Mouse (Mus musculus): ENCODE results near the gene Nsun2. TPM values are rescaled to one million over a fixed set of nuclear protein-coding genes. Genes with fewer than 3 reads are reported as not detected.

Gene Nsun2
- polyA plus RNA-seq, 1 experiment from 2014 or later: 125 TPM

GRCm38 (mm10) chr13:69532101-69532892, 1.2 kb upstream of the Nsun2 start:
- DNase-seq (ENCODE audit: low spot score, missing footprints) (peak; percentile 83), ATAC-seq (ENCODE audit: low FRiP score) (no peak)
- Histone ChIP-seq H3K4me2 (peak overlapping the region; percentile 89), H3K9me3 (ENCODE audit: control insufficient read depth, low read length) (no peaks in the 10 kb centered on the region), H3K4me1 (ENCODE audit: control insufficient read depth, insufficient read depth, low read length) (peaks cover 38% of the 10 kb centered on the region), H3K27ac (ENCODE audit: low read depth, low read length) (no peak overlapping the region), H3K27me3 (ENCODE audit: control insufficient read depth, insufficient read depth, low read length) (no peaks in the 10 kb centered on the region), H3K9ac (ENCODE audit: low read length) (peak overlapping the region; percentile 90), H3K36me3 (ENCODE audit: control insufficient read depth, insufficient read depth, low read length) (no peaks in the 10 kb centered on the region; the same call in 1 of the 2 replicates), H3K4me3 (ENCODE audit: low read depth, low read length) (peak overlapping the region; percentile 95)
- 25% methylated on average over 14 of the region's 14 CpGs for WGBS

GRCm38 (mm10) chr13:69532893-69533404, 597 bp upstream of the Nsun2 start:
- Histone ChIP-seq H3K4me1 (ENCODE audit: control insufficient read depth, insufficient read depth, low read length) (peaks cover 36% of the 10 kb centered on the region), H3K4me2 (peak overlapping the region; percentile 89), H3K36me3 (ENCODE audit: control insufficient read depth, insufficient read depth, low read length) (no peaks in the 10 kb centered on the region; the same call in 1 of the 2 replicates), H3K9ac (ENCODE audit: low read length) (peak overlapping the region; percentile 90), H3K9me3 (ENCODE audit: control insufficient read depth, low read length) (no peaks in the 10 kb centered on the region), H3K4me3 (ENCODE audit: low read depth, low read length) (peak overlapping the region; percentile 95), H3K27ac (ENCODE audit: low read depth, low read length) (peak overlapping the region; percentile 73), H3K27me3 (ENCODE audit: control insufficient read depth, insufficient read depth, low read length) (no peaks in the 10 kb centered on the region)
- ATAC-seq (ENCODE audit: low FRiP score): no peak
- DNase-seq (ENCODE audit: low spot score, missing footprints): peak; percentile 83
- 2% methylated on average over 9 of the region's 9 CpGs for WGBS

- peak within 1 kb of the TSS; percentile 95 for H3K4me3 ChIP-seq (ENCODE audit: low read depth, low read length)
- H3K27me3 ChIP-seq (ENCODE audit: control insufficient read depth, insufficient read depth, low read length): no peaks in the 10 kb centered on the region
- H3K27ac ChIP-seq (ENCODE audit: low read depth, low read length): peak within 1 kb of the TSS; percentile 87
- DNase-seq (ENCODE audit: low spot score, missing footprints) (no peak), ATAC-seq (ENCODE audit: low FRiP score) (peak; percentile 88)
- H3K9me3 ChIP-seq (ENCODE audit: control insufficient read depth, low read length): no peaks in the 10 kb centered on the region
- peak within 1 kb of the TSS; percentile 92 for H3K4me2 ChIP-seq
- 2% methylated on average over 41 of the region's 57 CpGs for WGBS
- H3K9ac ChIP-seq (ENCODE audit: low read length): peak within 1 kb of the TSS; percentile 95
- no peaks in the 10 kb centered on the region; the same call in 1 of the 2 replicates for H3K36me3 ChIP-seq (ENCODE audit: control insufficient read depth, insufficient read depth, low read length)
- peaks cover 39% of the 10 kb centered on the region for H3K4me1 ChIP-seq (ENCODE audit: control insufficient read depth, insufficient read depth, low read length)
Observed at GRCm38 (mm10) chr13:69534334-69534653, 748 bp downstream of the Nsun2 start, which contains the start of gene Tent4a. Gene Tent4a, minus strand, starts transcription at chr13:69534617.

GRCm38 (mm10) chr13:69534654-69535551, 1.4 kb downstream of the Nsun2 start:
- H3K36me3 ChIP-seq (ENCODE audit: control insufficient read depth, insufficient read depth, low read length): no peaks in the 10 kb centered on the region; the same call in 1 of the 2 replicates
- peak overlapping the region; percentile 95 for H3K9ac ChIP-seq (ENCODE audit: low read length)
- peak overlapping the region; percentile 95 for H3K4me3 ChIP-seq (ENCODE audit: low read depth, low read length)
- H3K9me3 ChIP-seq (ENCODE audit: control insufficient read depth, low read length): no peaks in the 10 kb centered on the region
- peak overlapping the region; percentile 92 for H3K4me2 ChIP-seq
- peak; percentile 94 for ATAC-seq (ENCODE audit: low FRiP score)
- under 1% methylated on average over 64 of the region's 86 CpGs for WGBS
- H3K27me3 ChIP-seq (ENCODE audit: control insufficient read depth, insufficient read depth, low read length): no peaks in the 10 kb centered on the region
- peak overlapping the region; percentile 87 for H3K27ac ChIP-seq (ENCODE audit: low read depth, low read length)
- DNase-seq (ENCODE audit: low spot score, missing footprints): peak; percentile 100
- peaks cover 39% of the 10 kb centered on the region for H3K4me1 ChIP-seq (ENCODE audit: control insufficient read depth, insufficient read depth, low read length)

GRCm38 (mm10) chr13:69536021-69536420, 2.5 kb downstream of the Nsun2 start:
- 83% methylated on average over 4 of the region's 4 CpGs for WGBS
- H3K27ac ChIP-seq (ENCODE audit: low read depth, low read length): no peak overlapping the region
- H3K36me3 ChIP-seq (ENCODE audit: control insufficient read depth, insufficient read depth, low read length): no peaks in the 10 kb centered on the region
- ATAC-seq (ENCODE audit: low FRiP score) (no peak), DNase-seq (ENCODE audit: low spot score, missing footprints) (peak; percentile 62)
- peaks cover 30% of the 10 kb centered on the region for H3K4me1 ChIP-seq (ENCODE audit: control insufficient read depth, insufficient read depth, low read length)
- H3K4me2 ChIP-seq: peak overlapping the region; percentile 92; the same call in 1 of the 2 replicates
- no peak overlapping the region for H3K4me3 ChIP-seq (ENCODE audit: low read depth, low read length)
- no peak overlapping the region for H3K9ac ChIP-seq (ENCODE audit: low read length)
- no peaks in the 10 kb centered on the region for H3K27me3 ChIP-seq (ENCODE audit: control insufficient read depth, insufficient read depth, low read length)
- no peaks in the 10 kb centered on the region for H3K9me3 ChIP-seq (ENCODE audit: control insufficient read depth, low read length)

- H3K9me3 ChIP-seq (ENCODE audit: control insufficient read depth, low read length): no peaks in the 10 kb centered on the region
- no peak overlapping the region for H3K27ac ChIP-seq (ENCODE audit: low read depth, low read length)
- DNase-seq (ENCODE audit: low spot score, missing footprints): peak; percentile 68
- peaks cover 17% of the 10 kb centered on the region for H3K4me1 ChIP-seq (ENCODE audit: control insufficient read depth, insufficient read depth, low read length)
- H3K4me2 ChIP-seq: no peak overlapping the region
- WGBS: 78% methylated on average over 7 of the region's 7 CpGs
- H3K27me3 ChIP-seq (ENCODE audit: control insufficient read depth, insufficient read depth, low read length): peaks cover under 1% of the 10 kb centered on the region; the same call in 1 of the 2 replicates
- no peak overlapping the region for H3K9ac ChIP-seq (ENCODE audit: low read length)
- no peaks in the 10 kb centered on the region for H3K36me3 ChIP-seq (ENCODE audit: control insufficient read depth, insufficient read depth, low read length)
- no peak for ATAC-seq (ENCODE audit: low FRiP score)
- no peak overlapping the region for H3K4me3 ChIP-seq (ENCODE audit: low read depth, low read length)
Observed at GRCm38 (mm10) chr13:69537366-69537765, 3.8 kb downstream of the Nsun2 start.

- Histone ChIP-seq H3K4me1 (ENCODE audit: control insufficient read depth, insufficient read depth, low read length) (peaks cover 15% of the 10 kb centered on the region), H3K9ac (ENCODE audit: low read length) (no peak overlapping the region), H3K27me3 (ENCODE audit: control insufficient read depth, insufficient read depth, low read length) (peaks cover 3% of the 10 kb centered on the region; the same call in 1 of the 2 replicates), H3K9me3 (ENCODE audit: control insufficient read depth, low read length) (no peaks in the 10 kb centered on the region), H3K27ac (ENCODE audit: low read depth, low read length) (no peak overlapping the region), H3K36me3 (ENCODE audit: control insufficient read depth, insufficient read depth, low read length) (no peaks in the 10 kb centered on the region), H3K4me2 (no peak overlapping the region), H3K4me3 (ENCODE audit: low read depth, low read length) (no peak overlapping the region)
- ATAC-seq (ENCODE audit: low FRiP score): no peak
- 16% methylated on average over 4 of the region's 4 CpGs for WGBS
- peak; percentile 88 for DNase-seq (ENCODE audit: low spot score, missing footprints)
Observed at GRCm38 (mm10) chr13:69538327-69538726, 4.8 kb downstream of the Nsun2 start.

GRCm38 (mm10) chr13:69541209-69541608, 7.7 kb downstream of the Nsun2 start:
- Histone ChIP-seq H3K36me3 (ENCODE audit: control insufficient read depth, insufficient read depth, low read length) (no peaks in the 10 kb centered on the region), H3K4me2 (no peak overlapping the region), H3K27me3 (ENCODE audit: control insufficient read depth, insufficient read depth, low read length) (peaks cover 3% of the 10 kb centered on the region; the same call in 1 of the 2 replicates), H3K9ac (ENCODE audit: low read length) (no peak overlapping the region), H3K4me3 (ENCODE audit: low read depth, low read length) (no peak overlapping the region), H3K9me3 (ENCODE audit: control insufficient read depth, low read length) (no peaks in the 10 kb centered on the region), H3K27ac (ENCODE audit: low read depth, low read length) (no peak overlapping the region), H3K4me1 (ENCODE audit: control insufficient read depth, insufficient read depth, low read length) (peaks cover 13% of the 10 kb centered on the region)
- no peak for ATAC-seq (ENCODE audit: low FRiP score)
- DNase-seq (ENCODE audit: low spot score, missing footprints): no peak
- WGBS: 82% methylated on average over 6 of the region's 6 CpGs

All from midbrain, embryonic 11.5 days (tissue).